Mouse (Mus musculus): ENCODE measurements around the gene Rad51ap2. TPM values are rescaled to one million over a fixed set of nuclear protein-coding genes. Genes with fewer than 3 reads are reported as not detected.

The Rad51ap2 gene
- polyA plus RNA-seq, 1 experiment from 2014 or later = 0.45 TPM

- Histone ChIP-seq H3K36me3 (replicated peaks) (no peaks in the 10 kb centered on the region), H3K9me3 (no peaks in the 10 kb centered on the region), H3K27ac (no peak overlapping the region), H3K4me1 (peaks cover 7% of the 10 kb centered on the region), H3K4me3 (no peak overlapping the region), H3K27me3 (ENCODE audit: poor library complexity, severe bottlenecking) (peaks cover 22% of the 10 kb centered on the region)
- 71% methylated on average over 5 of the region's 5 CpGs for WGBS
- DNase-seq (ENCODE audit: extremely low spot score, low spot score) = no peak
Observed at GRCm38 (mm10) chr12:11454146-11454545, 1.7 kb upstream of the Rad51ap2 start.

- Histone ChIP-seq H3K4me1 (peaks cover 7% of the 10 kb centered on the region), H3K4me3 (peak overlapping the region; percentile 65), H3K27ac (peak overlapping the region; percentile 84), H3K36me3 (replicated peaks) (no peaks in the 10 kb centered on the region), H3K27me3 (ENCODE audit: poor library complexity, severe bottlenecking) (peaks cover 22% of the 10 kb centered on the region), H3K9me3 (no peaks in the 10 kb centered on the region)
- no peak for DNase-seq (ENCODE audit: extremely low spot score, low spot score)
- WGBS = 6% methylated on average over 11 of the region's 11 CpGs
Observed at GRCm38 (mm10) chr12:11456213-11456612, 334 bp downstream of the Rad51ap2 start.

GRCm38 (mm10) chr12:11456632-11457031 lies 753 bp downstream of the Rad51ap2 start:
- no peaks in the 10 kb centered on the region for H3K36me3 ChIP-seq (replicated peaks)
- peak overlapping the region; percentile 65; the same call in 1 of the 2 replicates for H3K4me3 ChIP-seq
- 82% methylated on average over 4 of the region's 4 CpGs for WGBS
- H3K27me3 ChIP-seq (ENCODE audit: poor library complexity, severe bottlenecking) = peaks cover 22% of the 10 kb centered on the region
- no peak overlapping the region for H3K27ac ChIP-seq
- no peaks in the 10 kb centered on the region for H3K9me3 ChIP-seq
- peaks cover 7% of the 10 kb centered on the region for H3K4me1 ChIP-seq
- no peak for DNase-seq (ENCODE audit: extremely low spot score, low spot score)

Other genes starting within 250 kb of the Rad51ap2 start
- not detected in 2 replicates for gene Msgn1, start 247.1 kb upstream of the Rad51ap2 start, polyA plus RNA-seq (2016; fragmentation: Nextera tagmentation; extraction: Ambion mirVana)
- gene Gen1, start 190.3 kb upstream of the Rad51ap2 start, polyA plus RNA-seq (2016; fragmentation: Nextera tagmentation; extraction: Ambion mirVana) = 19.1 and 19.7 TPM in 2 replicates
- 140 and 148 TPM in 2 replicates for gene Smc6, start 190.2 kb upstream of the Rad51ap2 start, polyA plus RNA-seq (2016; fragmentation: Nextera tagmentation; extraction: Ambion mirVana)
- gene Vsnl1, start 19.5 kb upstream of the Rad51ap2 start, polyA plus RNA-seq (2016; fragmentation: Nextera tagmentation; extraction: Ambion mirVana) = 0.71 and 0.77 TPM in 2 replicates